Mouse (Mus musculus) G1E (cell line): Measurements from ENCODE around the gene Tmem88. TPM values are rescaled to one million over a fixed set of nuclear protein-coding genes. Genes with fewer than 3 reads are reported as not detected.

ENCODE experiments used
- ATAC-seq: 2 replicates; pipeline ENCODE4 v1.8.0; 2016; ENCODE audit warnings: mild to moderate bottlenecking; ENCODE audit not compliant: insufficient number of reproducible peaks, poor library complexity, low FRiP score, severe bottlenecking; ENCODE audit errors: extremely low read depth
- DNase-seq: peaks from one replicate; pipeline ENCODE4 v3.0.0; 2012; ENCODE audit warnings: low spot score
- H3K27me3 ChIP-seq: 2 replicates; pipeline ENCODE4 v1.6.1; 2012; ENCODE audit warnings: mild to moderate bottlenecking, low read length, inconsistent platforms; ENCODE audit not compliant: insufficient read depth
- H3K36me3 ChIP-seq: replicated peaks from 2 replicates; pipeline ENCODE3; 2012; ENCODE audit warnings: mild to moderate bottlenecking, inconsistent platforms
- H3K4me1 ChIP-seq: 2 replicates; pipeline ENCODE4 v1.6.1; 2012; ENCODE audit warnings: low read depth, low read length, inconsistent platforms, mixed read lengths; ENCODE audit not compliant: insufficient read depth
- H3K4me3 ChIP-seq: 2 replicates; pipeline ENCODE4 v1.5.1; 2012; ENCODE audit warnings: low read depth, mild to moderate bottlenecking, inconsistent platforms, low read length, moderate library complexity, mixed read lengths
- H3K9me3 ChIP-seq: replicated peaks from 2 replicates; pipeline ENCODE4 v1.6.1; 2012; ENCODE audit warnings: inconsistent platforms
- CTCF ChIP-seq: IDR thresholded peaks from 2 replicates; pipeline ENCODE4 v1.5.1; 2012; ENCODE audit warnings: low read depth, low read length, inconsistent platforms, mixed read lengths
- GATA1 ChIP-seq: IDR thresholded peaks from 2 replicates; pipeline ENCODE4 v1.6.1; 2012; ENCODE audit warnings: borderline replicate concordance, low read length, inconsistent platforms, mixed read lengths
- GATA2 ChIP-seq: IDR thresholded peaks from 2 replicates; pipeline ENCODE4 v1.6.1; 2012; ENCODE audit warnings: low read depth, low read length, inconsistent platforms, borderline replicate concordance
- POLR2AphosphoS5 ChIP-seq: IDR thresholded peaks from 2 replicates; pipeline ENCODE4 v1.6.1; 2012; ENCODE audit warnings: low read depth, low read length, inconsistent platforms; ENCODE audit not compliant: insufficient replicate concordance
- TAL1 ChIP-seq: conservative IDR thresholded peaks from 2 replicates; pipeline ENCODE4 v1.6.1; 2012; ENCODE audit warnings: low read depth, low read length, inconsistent platforms, mixed read lengths
- polyA plus RNA-seq: library from polyadenylated mRNA; stranded (reverse); fragments of >175 nt; gene quantifications from 2 replicates; pipeline ENCODE4 v1.2.3, GENCODE M21; 2012
- total RNA-seq, 2 experiments: library from RNA; stranded (forward) in 1 of 2; stranded (reverse) in 1 of 2; fragments of 200-1000 nt in 1 of 2; fragments of >200 nt in 1 of 2; fragmentation: Nextera tagmentation in 1 of 2; gene quantifications; 2 replicates each; pipeline ENCODE4 v1.2.3; 2014 to 2017

Tmem88 gene
- total and polyA plus RNA-seq, 3 experiments: 0.93 to 2.6 (median 2.2) TPM

GRCm38 (mm10) chr11:69401987-69402386, 4.0 kb upstream of the Tmem88 start:
- Histone ChIP-seq H3K36me3 (peaks cover 97% of the 10 kb centered on the region), H3K4me3 (no peak overlapping the region), H3K4me1 (peaks cover 61% of the 10 kb centered on the region), H3K9me3 (peaks cover 8% of the 10 kb centered on the region), H3K27me3 (no peaks in the 10 kb centered on the region)
- DNase-seq: no peak
- TF ChIP-seq CTCF (no peak), TAL1 (no peak), GATA2 (no peak), POLR2AphosphoS5 (no peak), GATA1 (no peak)
- no peak for ATAC-seq

GRCm38 (mm10) chr11:69401210-69401637, 3.2 kb upstream of the Tmem88 start:
- Histone ChIP-seq H3K4me1 (peaks cover 60% of the 10 kb centered on the region), H3K36me3 (peaks cover 95% of the 10 kb centered on the region), H3K27me3 (no peaks in the 10 kb centered on the region), H3K9me3 (peaks cover 8% of the 10 kb centered on the region), H3K4me3 (peak overlapping the region; percentile 55)
- ATAC-seq (peak; percentile 74), DNase-seq (peak; percentile 69)
- TF ChIP-seq TAL1 (no peak), CTCF (peak; percentile 80)

- TF ChIP-seq GATA2 (no peak), TAL1 (no peak), POLR2AphosphoS5 (no peak), CTCF (no peak), GATA1 (no peak)
- no peak for DNase-seq
- peaks cover 86% of the 10 kb centered on the region for H3K36me3 ChIP-seq
These were observed 2.2 kb upstream of the Tmem88 start for GRCm38 (mm10) chr11:69400083-69400850.

GRCm38 (mm10) chr11:69399201-69400082, 1.4 kb upstream of the Tmem88 start:
- DNase-seq: no peak
- no peak for TF ChIP-seq POLR2AphosphoS5
- no peak for TF ChIP-seq CTCF
- no peak for TF ChIP-seq TAL1
- no peak for TF ChIP-seq GATA2
- TF ChIP-seq GATA1: no peak
- H3K36me3 ChIP-seq: peaks cover 77% of the 10 kb centered on the region
- peaks cover 57% of the 10 kb centered on the region for H3K4me1 ChIP-seq
- no peaks in the 10 kb centered on the region for H3K27me3 ChIP-seq
- H3K4me3 ChIP-seq: peak overlapping the region; percentile 1; the same call in 1 of the 2 replicates
- H3K9me3 ChIP-seq: peaks cover 8% of the 10 kb centered on the region
- no peak for ATAC-seq

More at GRCm38 (mm10) chr11:69400083-69400850, 2.2 kb upstream of the Tmem88 start:
- peaks cover 8% of the 10 kb centered on the region for H3K9me3 ChIP-seq
- H3K27me3 ChIP-seq: no peaks in the 10 kb centered on the region
- H3K4me1 ChIP-seq: peaks cover 58% of the 10 kb centered on the region
- no peak for ATAC-seq
- peak overlapping the region; percentile 1; the same call in 1 of the 2 replicates for H3K4me3 ChIP-seq

- TF ChIP-seq TAL1 (no peak), POLR2AphosphoS5 (no peak), GATA2 (no peak), GATA1 (no peak), CTCF (no peak)
- peaks cover 56% of the 10 kb centered on the region for H3K4me1 ChIP-seq
- H3K9me3 ChIP-seq: peaks cover 8% of the 10 kb centered on the region
- peaks cover 69% of the 10 kb centered on the region for H3K36me3 ChIP-seq
- peak overlapping the region; percentile 68; the same call in 1 of the 2 replicates for H3K4me3 ChIP-seq
- DNase-seq (no peak), ATAC-seq (no peak)
- no peaks in the 10 kb centered on the region for H3K27me3 ChIP-seq
These were observed 609 bp upstream of the Tmem88 start for GRCm38 (mm10) chr11:69398486-69399200.

- H3K27me3 ChIP-seq: no peaks in the 10 kb centered on the region
- H3K4me1 ChIP-seq: peaks cover 53% of the 10 kb centered on the region
- no peak for TF ChIP-seq CTCF
- no peak for TF ChIP-seq TAL1
- no peak for TF ChIP-seq GATA1
- no peak for ATAC-seq
- DNase-seq: no peak
- H3K4me3 ChIP-seq: peak overlapping the region; percentile 68
- peaks cover 59% of the 10 kb centered on the region for H3K36me3 ChIP-seq
- H3K9me3 ChIP-seq: peaks cover 8% of the 10 kb centered on the region
These were observed 415 bp downstream of the Tmem88 start for GRCm38 (mm10) chr11:69397581-69398057.
